Mouse (Mus musculus) liver, postnatal 0 days (tissue): ENCODE measurements at regions not wholly inside any gene's neighbourhood (a gene's known extent, or its start where the extent isn't known, plus 50 kb on each side); places are given as distances from the start of the nearest gene placed in this dataset.

Source experiments
- CTCF ChIP-seq: sonication (generic); IDR thresholded peaks from 2 replicates; pipeline ENCODE4 v1.5.1; 2016; ENCODE audit warnings: antibody characterized with exemption, low read depth
- EP300 ChIP-seq: IDR thresholded peaks from 2 replicates; pipeline ENCODE4 v1.6.1; 2016; ENCODE audit warnings: antibody characterized with exemption, low read depth, mild to moderate bottlenecking

GRCm38 (mm10) chr2:11412521-11412920 lies 141.4 kb downstream of the Pfkfb3 start:
- TF ChIP-seq CTCF: no peak
- TF ChIP-seq EP300: no peak
